Mouse (Mus musculus): ENCODE data around the gene Tfap2c. TPM values are rescaled to one million over a fixed set of nuclear protein-coding genes. Genes with fewer than 3 reads are reported as not detected.

Tfap2c gene
- total RNA-seq, 2 experiments from 2014 or later, result not detected

GRCm38 (mm10) chr2:172550364-172551080 lies 1.1 kb downstream of the Tfap2c start:
- no peak for ATAC-seq (replicated peaks; ENCODE audit: low FRiP score, poor library complexity, severe bottlenecking)

GRCm38 (mm10) chr2:172551081-172551720 lies 1.8 kb downstream of the Tfap2c start:
- ATAC-seq (replicated peaks; ENCODE audit: low FRiP score, poor library complexity, severe bottlenecking), result no peak

GRCm38 (mm10) chr2:172551872-172552271 lies 2.5 kb downstream of the Tfap2c start:
- ATAC-seq (replicated peaks; ENCODE audit: low FRiP score, poor library complexity, severe bottlenecking), result no peak

GRCm38 (mm10) chr2:172552666-172553065 lies 3.3 kb downstream of the Tfap2c start:
- no peak for ATAC-seq (replicated peaks; ENCODE audit: low FRiP score, poor library complexity, severe bottlenecking)

GRCm38 (mm10) chr2:172554211-172554610 lies 4.8 kb downstream of the Tfap2c start:
- ATAC-seq (replicated peaks; ENCODE audit: low FRiP score, poor library complexity, severe bottlenecking), result no peak

GRCm38 (mm10) chr2:172558674-172559468 lies 9.5 kb downstream of the Tfap2c start:
- ATAC-seq (replicated peaks; ENCODE audit: low FRiP score, poor library complexity, severe bottlenecking), result no peak

- no peak for ATAC-seq (replicated peaks; ENCODE audit: low FRiP score, poor library complexity, severe bottlenecking)
Measured at GRCm38 (mm10) chr2:172561016-172561415, 11.6 kb downstream of the Tfap2c start.

GRCm38 (mm10) chr2:172567835-172568234 lies 18.4 kb downstream of the Tfap2c start:
- ATAC-seq (replicated peaks; ENCODE audit: low FRiP score, poor library complexity, severe bottlenecking), result no peak

- no peak for ATAC-seq (replicated peaks; ENCODE audit: low FRiP score, poor library complexity, severe bottlenecking)
Measured at GRCm38 (mm10) chr2:172568466-172568865, 19.1 kb downstream of the Tfap2c start.

GRCm38 (mm10) chr2:172577196-172577766 lies 27.9 kb downstream of the Tfap2c start:
- no peak for ATAC-seq (replicated peaks; ENCODE audit: low FRiP score, poor library complexity, severe bottlenecking)

- no peak for ATAC-seq (replicated peaks; ENCODE audit: low FRiP score, poor library complexity, severe bottlenecking)
Measured at GRCm38 (mm10) chr2:172579221-172579620, 29.8 kb downstream of the Tfap2c start.

GRCm38 (mm10) chr2:172580536-172581265 lies 31.3 kb downstream of the Tfap2c start:
- no peak for ATAC-seq (replicated peaks; ENCODE audit: low FRiP score, poor library complexity, severe bottlenecking)

GRCm38 (mm10) chr2:172583312-172583711 lies 33.9 kb downstream of the Tfap2c start:
- ATAC-seq (replicated peaks; ENCODE audit: low FRiP score, poor library complexity, severe bottlenecking), result no peak

GRCm38 (mm10) chr2:172585329-172585728 lies 35.9 kb downstream of the Tfap2c start:
- ATAC-seq (replicated peaks; ENCODE audit: low FRiP score, poor library complexity, severe bottlenecking), result no peak

- ATAC-seq (replicated peaks; ENCODE audit: low FRiP score, poor library complexity, severe bottlenecking), result no peak
Measured at GRCm38 (mm10) chr2:172589048-172589447, 39.7 kb downstream of the Tfap2c start.

GRCm38 (mm10) chr2:172590839-172591238 lies 41.4 kb downstream of the Tfap2c start:
- ATAC-seq (replicated peaks; ENCODE audit: low FRiP score, poor library complexity, severe bottlenecking), result no peak

GRCm38 (mm10) chr2:172594326-172594725 lies 44.9 kb downstream of the Tfap2c start:
- no peak for ATAC-seq (replicated peaks; ENCODE audit: low FRiP score, poor library complexity, severe bottlenecking)

GRCm38 (mm10) chr2:172597056-172597455 lies 47.7 kb downstream of the Tfap2c start:
- ATAC-seq (replicated peaks; ENCODE audit: low FRiP score, poor library complexity, severe bottlenecking), result no peak

GRCm38 (mm10) chr2:172597881-172598280 lies 48.5 kb downstream of the Tfap2c start:
- ATAC-seq (replicated peaks; ENCODE audit: low FRiP score, poor library complexity, severe bottlenecking), result no peak

- ATAC-seq (replicated peaks; ENCODE audit: low FRiP score, poor library complexity, severe bottlenecking), result no peak
Measured at GRCm38 (mm10) chr2:172604625-172605024, 55.2 kb downstream of the Tfap2c start.
